In the genomic region with DNA sequence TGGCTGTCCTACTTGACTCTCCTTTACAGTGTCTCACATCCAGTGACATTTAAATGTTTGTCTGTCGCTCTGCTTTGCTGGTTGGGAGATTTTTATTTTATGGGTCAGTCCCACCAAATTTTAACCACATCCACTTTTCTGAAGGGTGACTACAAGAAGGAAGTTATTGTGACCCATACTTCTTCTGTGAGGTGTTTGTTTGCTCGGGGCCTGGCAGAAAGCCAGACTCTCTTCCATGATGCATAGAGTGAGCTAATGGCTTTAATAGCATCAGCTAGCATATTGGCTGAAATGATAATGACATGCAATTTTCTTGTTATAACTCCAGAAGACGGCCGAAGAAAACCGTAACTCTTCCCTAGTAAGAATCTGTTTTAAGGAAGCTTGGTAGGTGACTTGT, we compare ENCODE assay signal across 26 mouse cellular contexts.
A peak's percentile ranks its signal among the peaks of the same experiment; 100 is the strongest.
DNase-seq lines count a peak whose midpoint lies in the region; ATAC-seq and TF ChIP-seq lines count a peak whose summit lies in the region.
"Had no signal": no experiment of that assay in that cellular context is flagged by ENCODE, and none has a peak within 500 bp of the region (broad histone marks: within the 10 kb centered on the region; RNA-seq: fewer than 3 reads in every experiment).

No protein-coding gene starts in this region.

- no peak overlapping the region for H3K27ac ChIP-seq in lung, embryonic 14.5 days (ENCODE audit: low read depth)
- no peak overlapping the region for H3K27ac ChIP-seq in stomach, postnatal 0 days (replicated peaks)
- H3K27ac ChIP-seq in forebrain, embryonic 14.5 days (ENCODE audit: low read depth, low read length): no peak overlapping the region
- H3K27ac ChIP-seq: embryonic facial prominence, embryonic 12.5 days; embryonic facial prominence, embryonic 15.5 days; forebrain, embryonic 15.5 days; heart, adult 2 months; heart, embryonic 10.5 days; heart, embryonic 13.5 days; hindbrain, embryonic 12.5 days; hindbrain, embryonic 15.5 days had no signal

- H3K4me2 ChIP-seq in lung, embryonic 14.5 days: no peak overlapping the region
- no peak overlapping the region for H3K4me2 ChIP-seq in stomach, postnatal 0 days (replicated peaks; ENCODE audit: low read depth)
- no peak overlapping the region for H3K4me2 ChIP-seq in forebrain, embryonic 14.5 days (ENCODE audit: low read length)
- H3K4me2 ChIP-seq: embryonic facial prominence, embryonic 12.5 days; embryonic facial prominence, embryonic 15.5 days; forebrain, embryonic 15.5 days; heart, embryonic 13.5 days; hindbrain, embryonic 12.5 days; hindbrain, embryonic 15.5 days had no signal

- H3K4me3 ChIP-seq in lung, embryonic 14.5 days (ENCODE audit: low read depth, low read length): no peak overlapping the region
- H3K4me3 ChIP-seq in lung, adult 2 months (replicated peaks; ENCODE audit: extremely low read depth, low read depth, low read length): no peak overlapping the region
- H3K4me3 ChIP-seq in stomach, postnatal 0 days (ENCODE audit: low read depth, low read length): no peak overlapping the region
- H3K4me3 ChIP-seq in forebrain, embryonic 14.5 days (ENCODE audit: low read depth, low read length): no peak overlapping the region
- H3K4me3 ChIP-seq: embryonic facial prominence, embryonic 12.5 days; embryonic facial prominence, embryonic 15.5 days; forebrain, embryonic 15.5 days; heart, adult 2 months; heart, embryonic 10.5 days; heart, embryonic 13.5 days; hindbrain, embryonic 12.5 days; hindbrain, embryonic 15.5 days had no signal

- no peaks in the 10 kb centered on the region for H3K4me1 ChIP-seq in lung, embryonic 14.5 days (ENCODE audit: insufficient read depth)
- H3K4me1 ChIP-seq in lung, adult 2 months (ENCODE audit: control insufficient read depth, insufficient read depth, low read length): no peaks in the 10 kb centered on the region
- H3K4me1 ChIP-seq in stomach, postnatal 0 days (replicated peaks; ENCODE audit: control insufficient read depth, insufficient read depth): no peaks in the 10 kb centered on the region
- H3K4me1 ChIP-seq in forebrain, embryonic 14.5 days (ENCODE audit: control insufficient read depth, insufficient read depth, low read length): no peaks in the 10 kb centered on the region
- H3K4me1 ChIP-seq: embryonic facial prominence, embryonic 12.5 days; embryonic facial prominence, embryonic 15.5 days; forebrain, embryonic 15.5 days; heart, embryonic 10.5 days; heart, embryonic 13.5 days; hindbrain, embryonic 12.5 days; hindbrain, embryonic 15.5 days had no signal

- H3K27me3 ChIP-seq in lung, embryonic 14.5 days (ENCODE audit: insufficient read depth, low read length): no peaks in the 10 kb centered on the region
- H3K27me3 ChIP-seq in stomach, postnatal 0 days (ENCODE audit: control insufficient read depth, insufficient read depth, low read length): no peaks in the 10 kb centered on the region
- H3K27me3 ChIP-seq in forebrain, embryonic 14.5 days (replicated peaks; ENCODE audit: control insufficient read depth, insufficient read depth, low read length): no peaks in the 10 kb centered on the region
- H3K27me3 ChIP-seq: embryonic facial prominence, embryonic 12.5 days; embryonic facial prominence, embryonic 15.5 days; forebrain, embryonic 15.5 days; heart, embryonic 13.5 days; hindbrain, embryonic 12.5 days; hindbrain, embryonic 15.5 days; Patski had no signal

- no peaks in the 10 kb centered on the region for H3K36me3 ChIP-seq in lung, embryonic 14.5 days (ENCODE audit: insufficient read depth)
- H3K36me3 ChIP-seq in stomach, postnatal 0 days (ENCODE audit: control insufficient read depth, insufficient read depth, low read length): no peaks in the 10 kb centered on the region
- H3K36me3 ChIP-seq in forebrain, embryonic 14.5 days (ENCODE audit: control insufficient read depth, insufficient read depth, low read length): no peaks in the 10 kb centered on the region
- H3K36me3 ChIP-seq: embryonic facial prominence, embryonic 12.5 days; embryonic facial prominence, embryonic 15.5 days; forebrain, embryonic 15.5 days; heart, embryonic 10.5 days; heart, embryonic 13.5 days; hindbrain, embryonic 12.5 days; hindbrain, embryonic 15.5 days had no signal

- no peak; the same call in 1 of the 2 replicates for ATAC-seq in lung, embryonic 14.5 days (ENCODE audit: insufficient read depth)
- ATAC-seq in stomach, postnatal 0 days (ENCODE audit: low FRiP score, low TSS enrichment): peak; percentile 69; the same call in 1 of the 2 replicates
- no peak for ATAC-seq in forebrain, embryonic 14.5 days
- ATAC-seq: forebrain, embryonic 15.5 days; Patski had no signal

- DNase-seq in lung, embryonic 14.5 days: peak; percentile 79
- DNase-seq in lung, adult 2 months: no peak
- DNase-seq in lung, postnatal 4 days: peak; percentile 26 to 41
- no peak for DNase-seq in lung, postnatal 36 days
- peak; percentile 29 for DNase-seq in brain, embryonic 14.5 days (ENCODE audit: low read depth)
- peak; percentile 60 for DNase-seq in stomach, postnatal 0 days (ENCODE audit: low spot score)
- DNase-seq in ovary, postnatal 14 days (ENCODE audit: low spot score): no peak
- DNase-seq in forebrain, embryonic 14.5 days (ENCODE audit: low spot score): no peak
- DNase-seq: adrenal gland, adult 2 months; adrenal gland, postnatal 14 days; cerebellum, adult 11-12 months; cerebellum, adult 8-10 months; cerebellum, postnatal 36 days; gastrocnemius, postnatal 10 days; gastrocnemius, postnatal 36 days; heart, adult 2 months; heart, postnatal 14 days; heart, postnatal 4 days had no signal

- 44% methylated on average over 5 of the region's 5 CpGs for WGBS in lung, embryonic 14.5 days
- 70% methylated on average over 5 of the region's 5 CpGs for whole genome bisulfite sequencing in lung, adult 2 months
- WGBS in stomach, postnatal 0 days: 74% methylated on average over 5 of the region's 5 CpGs
- WGBS in forebrain, embryonic 14.5 days: 75% methylated on average over 5 of the region's 5 CpGs

- no peak for TF ChIP-seq EP300 in stomach, postnatal 0 days (optimal IDR thresholded peaks at IDR 0.05)

- no peak overlapping the region for H3K9ac ChIP-seq in lung, embryonic 14.5 days
- no peak overlapping the region for H3K9ac ChIP-seq in stomach, postnatal 0 days (ENCODE audit: low read length)
- H3K9ac ChIP-seq in forebrain, embryonic 14.5 days (ENCODE audit: low read length): no peak overlapping the region
- H3K9ac ChIP-seq: embryonic facial prominence, embryonic 12.5 days; embryonic facial prominence, embryonic 15.5 days; forebrain, embryonic 15.5 days; heart, embryonic 13.5 days; hindbrain, embryonic 12.5 days; hindbrain, embryonic 15.5 days had no signal

- H3K9me3 ChIP-seq in lung, embryonic 14.5 days (ENCODE audit: low read depth, low read length): no peaks in the 10 kb centered on the region
- no peaks in the 10 kb centered on the region for H3K9me3 ChIP-seq in stomach, postnatal 0 days (ENCODE audit: control insufficient read depth, low read length)
- no peaks in the 10 kb centered on the region for H3K9me3 ChIP-seq in forebrain, embryonic 14.5 days (replicated peaks; ENCODE audit: control insufficient read depth, low read length)
- H3K9me3 ChIP-seq: embryonic facial prominence, embryonic 12.5 days; embryonic facial prominence, embryonic 15.5 days; forebrain, embryonic 15.5 days; heart, embryonic 10.5 days; heart, embryonic 13.5 days; hindbrain, embryonic 12.5 days; hindbrain, embryonic 15.5 days had no signal

- TF ChIP-seq POLR2A in lung, adult 2 months (IDR thresholded peaks at IDR 0.05; ENCODE audit: borderline replicate concordance, extremely low read depth, low read depth, low read length): no peak
- TF ChIP-seq POLR2A in brain, embryonic 14.5 days (IDR thresholded peaks at IDR 0.05; ENCODE audit: borderline replicate concordance, extremely low read depth, insufficient read depth, insufficient read length, poor library complexity, severe bottlenecking): no peak

- no peak for TF ChIP-seq CTCF in lung, embryonic 14.5 days (IDR thresholded peaks at IDR 0.05; ENCODE audit: low read depth)
- no peak for TF ChIP-seq CTCF in lung, adult 2 months (IDR thresholded peaks at IDR 0.05; ENCODE audit: insufficient read depth, low read length)
- TF ChIP-seq CTCF in brain, embryonic 14.5 days (IDR thresholded peaks at IDR 0.05; ENCODE audit: borderline replicate concordance, extremely low read depth, insufficient read depth, insufficient read length): no peak
- no peak for TF ChIP-seq CTCF in stomach, postnatal 0 days (IDR thresholded peaks at IDR 0.05; ENCODE audit: low read depth)

Comparison
In these comparisons a context has a peak if more than half of its experiments do, and no peak if none do; other contexts are left out.
1. DNase-seq: peak in lung, embryonic 14.5 days (single experiment), lung, postnatal 4 days (2 of 2), brain, embryonic 14.5 days (single experiment) and stomach, postnatal 0 days (single experiment); none in lung, adult 2 months (single experiment), lung, postnatal 36 days (single experiment), ovary, postnatal 14 days (single experiment) and forebrain, embryonic 14.5 days (single experiment).